Mouse (Mus musculus): Measurements from ENCODE around the gene Psmb3. TPM values are rescaled to one million over a fixed set of nuclear protein-coding genes. Genes with fewer than 3 reads are reported as not detected.
"Not testable (repeated sequence)": the region's sequence is repeated elsewhere in the genome, so short reads cannot be mapped to it uniquely, and the experiment has no call there.

The Psmb3 gene
- 642 and 643 TPM in 2 replicates for polyA plus RNA-seq (2016; fragmentation: Nextera tagmentation; extraction: Ambion mirVana)

- Histone ChIP-seq H3K4me3 (peak within 1 kb of the TSS; percentile 85), H3K27me3 (ENCODE audit: insufficient read depth, poor library complexity, severe bottlenecking) (no peaks in the 10 kb centered on the region), H3K36me3 (peaks cover 35% of the 10 kb centered on the region), H3K9me3 (no peaks in the 10 kb centered on the region), H3K27ac (peak within 1 kb of the TSS; percentile 91), H3K4me1 (replicated peaks) (peaks cover 46% of the 10 kb centered on the region)
- under 1% methylated on average over 35 of the region's 35 CpGs for WGBS
- peak; percentile 97 for DNase-seq (ENCODE audit: low spot score)
These were observed at the start of gene Psmb3 for GRCm38 (mm10) chr11:97703039-97703826. TSS of gene Psmb3 (plus strand) at chr11:97703399.

- no peak overlapping the region for H3K4me3 ChIP-seq
- H3K9me3 ChIP-seq = peaks cover 3% of the 10 kb centered on the region; the same call in 1 of the 2 replicates
- 93% methylated on average over 2 of the region's 2 CpGs for WGBS
- H3K36me3 ChIP-seq = no peaks in the 10 kb centered on the region
- H3K27ac ChIP-seq = no peak overlapping the region
- H3K4me1 ChIP-seq (replicated peaks) = peaks cover 25% of the 10 kb centered on the region
- no peak for DNase-seq (ENCODE audit: low spot score)
- peaks cover 6% of the 10 kb centered on the region for H3K27me3 ChIP-seq (ENCODE audit: insufficient read depth, poor library complexity, severe bottlenecking)
These were observed 49.0 kb upstream of the Psmb3 start for GRCm38 (mm10) chr11:97654210-97654609.

- Histone ChIP-seq H3K36me3 (no peaks in the 10 kb centered on the region), H3K27ac (no peak overlapping the region), H3K4me1 (replicated peaks) (peaks cover 42% of the 10 kb centered on the region), H3K9me3 (peaks cover 3% of the 10 kb centered on the region; the same call in 1 of the 2 replicates), H3K27me3 (ENCODE audit: insufficient read depth, poor library complexity, severe bottlenecking) (peaks cover 24% of the 10 kb centered on the region), H3K4me3 (no peak overlapping the region)
- no peak for DNase-seq (ENCODE audit: low spot score)
- 70% methylated on average over 14 of the region's 14 CpGs for WGBS
These were observed 46.8 kb upstream of the Psmb3 start for GRCm38 (mm10) chr11:97656269-97656971.

GRCm38 (mm10) chr11:97657184-97657945, 45.8 kb upstream of the Psmb3 start:
- Histone ChIP-seq H3K27me3 (ENCODE audit: insufficient read depth, poor library complexity, severe bottlenecking) (peaks cover 34% of the 10 kb centered on the region), H3K4me1 (replicated peaks) (peaks cover 52% of the 10 kb centered on the region), H3K9me3 (peaks cover 3% of the 10 kb centered on the region; the same call in 1 of the 2 replicates), H3K36me3 (no peaks in the 10 kb centered on the region), H3K4me3 (no peak overlapping the region), H3K27ac (no peak overlapping the region)
- no peak for DNase-seq (ENCODE audit: low spot score)
- WGBS = 44% methylated on average over 6 of the region's 6 CpGs

- WGBS = 91% methylated on average over 6 of the region's 6 CpGs
- Histone ChIP-seq H3K4me1 (replicated peaks) (peaks cover 56% of the 10 kb centered on the region), H3K27me3 (ENCODE audit: insufficient read depth, poor library complexity, severe bottlenecking) (peaks cover 38% of the 10 kb centered on the region)
- not testable (repeated sequence) for H3K27ac ChIP-seq; H3K36me3 ChIP-seq; H3K9me3 ChIP-seq; H3K4me3 ChIP-seq; DNase-seq (ENCODE audit: low spot score)
These were observed 45.2 kb upstream of the Psmb3 start for GRCm38 (mm10) chr11:97657967-97658366.

GRCm38 (mm10) chr11:97658751-97659266, 44.4 kb upstream of the Psmb3 start:
- Histone ChIP-seq H3K27ac (no peak overlapping the region), H3K9me3 (no peaks in the 10 kb centered on the region), H3K4me3 (peak overlapping the region; percentile 96), H3K36me3 (no peaks in the 10 kb centered on the region), H3K4me1 (replicated peaks) (peaks cover 58% of the 10 kb centered on the region), H3K27me3 (ENCODE audit: insufficient read depth, poor library complexity, severe bottlenecking) (peaks cover 38% of the 10 kb centered on the region)
- WGBS = 74% methylated on average over 11 of the region's 11 CpGs
- DNase-seq (ENCODE audit: low spot score) = no peak

GRCm38 (mm10) chr11:97659267-97659989, 43.8 kb upstream of the Psmb3 start:
- H3K9me3 ChIP-seq = no peaks in the 10 kb centered on the region
- H3K36me3 ChIP-seq = no peaks in the 10 kb centered on the region
- peak; percentile 33 for DNase-seq (ENCODE audit: low spot score)
- WGBS = 14% methylated on average over 13 of the region's 13 CpGs
- H3K27me3 ChIP-seq (ENCODE audit: insufficient read depth, poor library complexity, severe bottlenecking) = peaks cover 38% of the 10 kb centered on the region
- peaks cover 65% of the 10 kb centered on the region for H3K4me1 ChIP-seq (replicated peaks)
- peak overlapping the region; percentile 98 for H3K27ac ChIP-seq
- peak overlapping the region; percentile 96 for H3K4me3 ChIP-seq

- Histone ChIP-seq H3K4me3 (peak overlapping the region; percentile 96), H3K36me3 (peaks cover 2% of the 10 kb centered on the region), H3K27ac (peak overlapping the region; percentile 98), H3K27me3 (ENCODE audit: insufficient read depth, poor library complexity, severe bottlenecking) (peaks cover 38% of the 10 kb centered on the region), H3K9me3 (no peaks in the 10 kb centered on the region), H3K4me1 (replicated peaks) (peaks cover 72% of the 10 kb centered on the region)
- DNase-seq (ENCODE audit: low spot score) = peak; percentile 86
- under 1% methylated on average over 78 of the region's 78 CpGs for WGBS
These were observed 43.0 kb upstream of the Psmb3 start for GRCm38 (mm10) chr11:97659990-97660714.

- Histone ChIP-seq H3K9me3 (no peaks in the 10 kb centered on the region; the same call in 1 of the 2 replicates), H3K27me3 (ENCODE audit: insufficient read depth, poor library complexity, severe bottlenecking) (peaks cover 38% of the 10 kb centered on the region), H3K4me1 (replicated peaks) (peaks cover 72% of the 10 kb centered on the region), H3K4me3 (peak overlapping the region; percentile 96), H3K27ac (peak overlapping the region; percentile 98), H3K36me3 (peaks cover 11% of the 10 kb centered on the region)
- WGBS = 2% methylated on average over 27 of the region's 27 CpGs
- peak; percentile 28 for DNase-seq (ENCODE audit: low spot score)
These were observed 42.2 kb upstream of the Psmb3 start for GRCm38 (mm10) chr11:97660734-97661647.

- Histone ChIP-seq H3K36me3 (peaks cover 18% of the 10 kb centered on the region), H3K9me3 (no peaks in the 10 kb centered on the region; the same call in 1 of the 2 replicates), H3K27me3 (ENCODE audit: insufficient read depth, poor library complexity, severe bottlenecking) (peaks cover 38% of the 10 kb centered on the region), H3K27ac (peak overlapping the region; percentile 98), H3K4me3 (peak overlapping the region; percentile 96), H3K4me1 (replicated peaks) (peaks cover 69% of the 10 kb centered on the region)
- under 1% methylated on average over 20 of the region's 20 CpGs for WGBS
- peak; percentile 55 for DNase-seq (ENCODE audit: low spot score)
These were observed 41.5 kb upstream of the Psmb3 start for GRCm38 (mm10) chr11:97661648-97662133.

Data from hindbrain, embryonic 10.5 days (tissue).